Mouse (Mus musculus) kidney, adult 2 months (tissue): Measurements from ENCODE around the gene Sytl1.

ENCODE experiments used
- CTCF ChIP-seq: fragments of 200-500 bp; conservative IDR thresholded peaks from 2 replicates; pipeline ENCODE4 v1.5.1; 2011; ENCODE audit warnings: low read depth, mild to moderate bottlenecking, control low read depth, low read length, moderate library complexity, mixed read lengths; ENCODE audit not compliant: insufficient read depth, insufficient read length
- POLR2A ChIP-seq: fragments of 200-500 bp; IDR thresholded peaks from one replicate; pipeline ENCODE4 v1.6.1; 2011; ENCODE audit warnings: low read depth, low read length, control low read depth

DNA sequence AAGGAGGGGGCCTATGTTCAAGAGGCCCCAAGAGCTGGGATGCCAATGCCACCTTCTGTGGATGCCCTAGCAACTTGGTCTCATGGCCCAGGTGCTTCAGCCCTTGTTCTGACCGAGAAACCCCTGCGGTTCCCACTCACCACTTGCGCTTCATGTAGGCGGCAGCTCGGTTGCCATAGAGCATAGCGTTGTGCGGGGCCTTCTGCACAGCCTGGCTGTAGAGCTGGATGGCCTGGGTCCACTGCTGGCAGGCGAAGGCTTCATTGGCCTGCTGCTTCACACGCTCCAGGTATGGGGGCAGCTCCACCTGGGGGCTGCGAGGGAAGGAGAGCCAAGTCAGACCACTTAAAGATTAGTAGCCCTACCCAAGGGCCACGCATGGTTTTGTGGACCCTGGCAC is 37.5 kb upstream of the Sytl1 start:
- TF ChIP-seq CTCF, result no peak
- no peak for TF ChIP-seq POLR2A
